Mouse (Mus musculus) mouse trophoblast stem cell (cell line): Measurements from ENCODE around the gene Rab3ip.

ENCODE experiments used
- in situ Hi-C, 2 experiments: fragments of 300-500 bp; cut with MseI, MboI; formaldehyde crosslinking; loops; 2 replicates in 1 of 2; 3 replicates in 1 of 2; pipeline ENCODE4 v1.15.1; 2025

Gene Rab3ip

DNA sequence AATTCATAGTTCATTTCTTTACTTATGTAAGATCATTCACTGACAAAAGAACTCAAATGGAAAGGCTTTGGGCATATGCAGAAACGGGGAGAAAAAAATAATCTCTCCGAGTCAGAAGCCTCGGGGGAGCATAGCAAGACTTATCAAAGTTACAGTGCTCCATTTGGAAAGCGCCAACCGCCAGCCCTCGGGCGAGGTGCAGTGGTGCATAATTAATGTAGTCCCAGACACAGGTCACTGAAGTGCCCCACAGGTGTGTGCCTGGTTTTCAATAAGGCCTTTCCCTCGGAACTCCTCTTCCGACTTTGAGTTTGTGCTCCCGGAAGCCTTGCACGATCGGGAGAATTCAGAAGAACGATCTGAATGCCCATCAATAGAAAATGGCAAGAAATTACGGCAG, 11.6 kb upstream of the Rab3ip start:
- in situ Hi-C loops = no loop called here

DNA sequence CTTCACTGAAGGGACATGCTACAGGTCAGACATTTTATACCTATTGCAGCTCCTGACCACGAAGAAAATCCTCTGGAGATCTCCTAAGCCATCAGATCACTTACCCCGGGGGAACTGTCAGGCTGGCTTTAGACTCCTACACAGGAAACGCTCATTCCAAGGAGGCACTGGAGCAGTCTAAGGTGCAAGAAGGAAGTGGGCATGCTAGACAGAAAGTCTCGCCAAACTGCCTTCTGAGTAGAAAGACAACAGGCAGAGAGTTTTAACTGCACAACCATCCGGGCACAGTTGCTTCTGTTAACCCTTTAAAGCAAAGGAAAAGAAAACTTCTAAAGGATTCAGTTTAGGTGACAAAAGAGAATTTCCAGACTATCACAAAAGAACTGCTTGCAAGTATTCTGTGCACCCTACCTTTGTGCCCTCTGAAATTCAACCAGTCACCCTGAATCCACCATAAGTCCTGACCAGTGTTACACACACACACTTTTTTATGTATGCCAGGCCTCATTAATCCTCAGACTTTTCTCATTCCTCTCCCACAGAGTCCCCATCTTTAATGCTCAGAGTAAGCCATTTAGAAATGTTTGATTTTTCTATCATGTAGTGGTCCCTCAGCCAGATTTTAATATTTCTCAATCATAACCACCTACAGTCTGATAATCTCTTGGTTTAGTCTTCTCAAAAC, 7.4 kb upstream of the Rab3ip start:
- in situ Hi-C loops = no loop called here

DNA sequence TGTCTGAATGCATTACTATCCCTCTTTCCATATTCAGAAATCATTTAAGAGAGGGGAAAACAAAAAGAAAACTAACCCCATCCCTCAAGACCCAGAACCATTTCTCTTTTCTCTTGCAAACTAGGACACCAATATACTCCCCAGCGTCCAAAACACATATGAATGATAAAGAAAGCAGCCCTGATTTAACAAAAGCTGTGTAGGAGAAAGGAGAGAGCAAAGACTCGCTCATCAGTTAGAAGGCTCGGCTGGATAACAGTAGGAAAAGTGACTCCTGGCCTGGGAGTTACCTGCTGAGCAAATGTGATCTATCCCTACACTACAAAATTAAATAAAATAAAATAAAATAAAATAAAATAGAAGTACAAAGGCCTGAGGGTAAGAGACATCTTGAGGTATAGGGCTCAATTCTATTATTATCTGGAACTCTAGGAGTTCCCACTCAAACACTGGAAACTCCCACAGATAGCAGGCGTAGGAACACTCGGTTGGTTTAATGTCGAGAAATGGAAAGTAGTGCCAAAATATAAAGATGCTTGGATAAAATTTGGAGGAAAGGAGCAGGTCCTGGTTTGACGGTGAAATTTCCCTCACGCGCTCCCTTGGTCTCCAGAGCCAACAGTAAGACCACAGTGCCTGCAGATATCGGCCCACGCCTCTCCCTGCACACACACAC, 6.1 kb upstream of the Rab3ip start:
- in situ Hi-C loops = no loop called here

DNA sequence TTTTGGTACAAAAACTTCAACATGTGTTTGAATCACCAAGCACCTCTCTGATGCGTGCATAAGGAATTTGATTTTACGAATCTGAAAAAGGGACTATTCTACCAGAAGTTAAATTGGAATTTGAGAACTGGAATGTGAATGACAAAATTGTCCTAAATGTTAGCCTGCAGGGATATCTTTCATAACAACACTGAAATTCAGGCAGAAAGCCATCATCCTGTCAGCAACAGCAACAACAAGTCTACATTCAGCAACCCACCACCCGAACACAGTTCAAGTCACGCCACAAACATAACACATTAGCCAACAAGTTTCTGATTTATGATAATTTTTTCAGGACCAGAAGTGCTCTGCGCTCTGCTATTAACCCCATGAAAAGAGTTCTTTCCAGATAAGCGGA, 4.6 kb upstream of the Rab3ip start:
- in situ Hi-C loops = no loop called here

DNA sequence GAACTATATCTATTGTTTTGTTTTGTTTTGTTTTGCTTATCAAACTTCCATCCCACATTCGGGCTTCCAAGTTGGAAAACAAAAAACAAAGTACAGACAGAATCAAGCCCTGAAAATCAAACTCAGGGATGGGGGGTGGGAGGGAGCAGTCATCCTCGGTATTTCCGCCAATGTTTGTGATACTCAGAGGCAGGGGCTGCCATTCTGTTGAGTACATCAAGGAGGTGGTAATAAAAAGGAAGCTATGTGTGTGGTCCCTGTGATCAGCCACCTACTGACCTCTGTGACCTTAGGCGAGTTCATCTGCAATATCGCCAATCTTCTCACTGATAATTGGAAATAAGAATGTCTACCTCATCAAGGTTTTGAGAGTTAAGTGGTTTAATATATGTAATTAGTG, 317 bp upstream of the Rab3ip start:
- in situ Hi-C loops = no loop called here

DNA sequence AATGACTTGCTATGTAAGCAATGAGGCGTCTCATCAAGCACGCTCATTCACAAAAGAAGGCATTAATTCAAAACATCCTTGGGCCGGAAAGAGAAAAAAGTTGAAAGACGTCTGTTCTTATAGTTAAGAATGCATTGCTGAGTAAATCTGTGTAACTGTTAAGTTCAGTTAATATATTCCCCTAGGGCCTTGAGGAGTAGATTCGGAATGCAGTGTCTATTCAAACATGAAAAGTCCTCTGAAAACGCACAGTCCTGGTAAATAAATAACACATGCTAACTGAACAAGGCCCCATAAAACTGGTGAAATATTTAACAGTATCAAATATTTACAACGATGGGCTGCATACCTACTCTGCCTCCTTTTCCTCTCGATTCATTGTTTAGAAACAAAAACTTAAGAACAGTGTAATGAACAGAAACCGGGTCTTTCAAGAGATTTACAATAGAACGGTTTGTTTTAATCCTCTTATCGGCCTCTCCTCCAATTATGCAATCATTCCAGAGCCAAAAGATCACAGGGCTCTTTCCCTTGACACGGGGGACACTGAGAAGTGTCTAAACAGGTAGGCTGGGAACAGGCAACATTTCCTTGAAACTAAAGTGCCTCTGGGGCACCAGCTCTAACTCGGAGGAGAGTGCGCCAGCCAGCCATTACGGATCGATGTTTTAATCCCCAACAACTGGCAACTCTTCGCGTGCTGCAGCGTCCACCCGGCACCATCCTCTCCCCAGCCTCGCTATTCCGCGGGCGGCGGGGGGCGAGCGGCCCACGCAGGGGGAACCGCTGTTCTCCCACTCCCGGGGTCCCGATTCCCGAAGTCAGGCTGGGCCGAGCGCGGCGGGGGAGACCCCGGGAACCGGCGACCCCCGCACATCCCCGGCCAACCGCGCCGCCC, 1.2 kb downstream of the Rab3ip start:
- in situ Hi-C loops = no loop called here

DNA sequence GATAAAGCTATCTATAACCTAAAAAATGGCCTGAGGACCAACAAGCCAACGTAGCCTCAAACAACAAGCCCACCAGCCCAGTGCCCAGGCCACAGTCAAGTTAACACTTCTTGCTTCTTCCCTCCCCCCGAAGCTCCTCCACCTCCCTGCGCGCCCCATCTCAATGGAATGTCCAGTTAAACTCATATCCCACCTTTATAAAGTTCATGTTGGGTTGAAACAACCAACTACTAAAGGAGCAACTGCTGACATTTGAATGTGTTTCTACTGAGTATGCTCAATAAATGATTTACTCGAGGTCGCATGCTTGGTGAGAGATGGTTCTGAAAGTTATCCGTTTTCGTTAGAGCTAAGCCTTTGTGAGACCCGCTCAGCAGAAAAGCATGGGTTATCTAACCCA, 2.2 kb downstream of the Rab3ip start:
- in situ Hi-C loops = no loop called here

DNA sequence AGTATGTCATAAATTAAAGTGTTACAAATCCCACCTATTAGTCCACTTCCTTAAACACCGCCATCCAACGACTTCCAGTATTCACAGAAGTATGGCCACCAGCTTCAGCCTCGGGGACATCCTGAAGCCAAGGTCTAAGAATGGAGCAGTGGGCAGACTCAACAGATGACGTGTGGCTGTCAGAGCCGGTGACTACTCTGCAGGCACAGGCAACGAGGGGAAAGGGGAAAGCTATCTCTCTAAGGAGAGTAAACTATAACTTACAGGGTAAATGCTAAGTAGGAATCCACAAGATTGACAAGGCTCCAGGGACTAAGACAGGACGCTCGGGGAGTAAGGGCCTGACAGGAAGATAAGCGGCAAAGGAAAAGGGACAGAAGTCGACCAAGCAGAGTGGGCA, 5.6 kb downstream of the Rab3ip start:
- in situ Hi-C loops = no loop called here

DNA sequence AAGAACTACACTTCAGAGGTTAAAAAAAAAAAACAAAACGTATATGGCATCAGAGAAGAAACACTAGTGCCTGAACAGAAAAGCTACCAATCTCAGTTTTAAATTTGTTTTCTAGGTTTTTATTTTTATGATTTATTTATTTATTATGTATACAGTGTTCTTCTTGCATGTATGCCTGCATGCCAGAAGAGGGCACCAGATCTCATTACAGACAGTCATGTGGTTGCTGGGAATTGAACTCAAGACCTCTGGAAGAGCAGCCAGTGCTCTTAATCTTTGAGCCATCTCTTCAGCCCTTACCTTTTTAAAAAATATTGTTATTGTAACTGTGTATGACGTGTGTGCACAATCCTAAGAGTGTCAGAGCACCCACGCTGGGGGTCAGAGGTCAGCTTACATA, 6.4 kb downstream of the Rab3ip start:
- in situ Hi-C loops = no loop called here

DNA sequence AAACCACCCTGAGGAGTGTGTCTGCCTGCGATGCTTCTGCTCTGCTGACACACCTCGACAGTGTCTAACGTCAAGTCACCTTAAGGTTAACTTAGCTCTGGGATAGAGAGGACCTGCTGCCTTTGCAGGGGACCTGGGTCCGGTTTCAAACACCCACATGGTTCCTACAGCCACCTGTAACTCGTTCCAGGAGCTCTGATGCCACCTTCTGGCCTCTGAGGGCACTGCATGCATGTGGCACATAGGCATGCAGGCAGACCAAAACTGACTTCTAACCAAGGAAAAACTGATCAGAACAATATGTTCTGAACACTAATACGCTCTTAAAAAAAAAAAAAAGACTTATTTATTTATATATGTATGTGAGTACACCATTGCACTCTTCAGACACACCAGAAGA, 7.5 kb downstream of the Rab3ip start:
- in situ Hi-C loops = no loop called here

DNA sequence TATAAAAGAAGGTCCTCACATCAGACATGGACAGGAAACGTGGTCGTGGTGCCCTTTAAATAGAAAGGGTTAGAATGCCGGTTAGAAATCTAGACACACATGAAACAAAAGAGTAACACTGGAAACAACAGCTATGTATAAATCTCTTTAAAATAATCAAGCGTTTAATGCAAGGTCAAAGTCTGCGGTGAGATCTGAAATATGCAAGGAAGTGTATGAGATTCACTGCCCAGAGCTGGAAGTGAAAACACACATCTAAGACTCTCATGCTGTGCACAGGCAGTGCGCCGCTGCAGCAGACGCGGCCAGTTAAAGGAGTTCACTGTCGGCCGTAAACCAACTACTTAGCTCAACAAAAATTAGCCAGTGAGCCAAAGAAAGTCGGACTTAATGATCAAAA, 15.5 kb downstream of the Rab3ip start:
- in situ Hi-C loops = no loop called here

DNA sequence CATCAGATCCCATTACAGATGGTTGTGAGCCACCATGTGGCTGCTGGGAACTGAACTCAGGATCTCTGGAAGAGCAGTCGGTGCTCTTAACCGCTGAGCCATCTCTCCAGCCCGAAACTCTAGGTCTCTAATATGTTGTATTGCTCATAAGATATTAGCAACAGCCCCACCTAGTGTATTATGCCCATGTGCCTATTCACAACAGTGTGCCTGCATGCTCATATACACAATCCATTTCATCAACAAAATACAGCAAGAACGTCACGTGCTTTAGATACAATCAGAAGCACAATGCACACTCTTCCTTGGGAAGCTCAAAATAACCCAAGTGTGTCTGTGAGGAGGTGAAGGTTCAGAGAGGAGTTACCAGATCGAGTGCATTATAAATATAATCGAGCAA, 16.8 kb downstream of the Rab3ip start:
- in situ Hi-C loops = no loop called here

DNA sequence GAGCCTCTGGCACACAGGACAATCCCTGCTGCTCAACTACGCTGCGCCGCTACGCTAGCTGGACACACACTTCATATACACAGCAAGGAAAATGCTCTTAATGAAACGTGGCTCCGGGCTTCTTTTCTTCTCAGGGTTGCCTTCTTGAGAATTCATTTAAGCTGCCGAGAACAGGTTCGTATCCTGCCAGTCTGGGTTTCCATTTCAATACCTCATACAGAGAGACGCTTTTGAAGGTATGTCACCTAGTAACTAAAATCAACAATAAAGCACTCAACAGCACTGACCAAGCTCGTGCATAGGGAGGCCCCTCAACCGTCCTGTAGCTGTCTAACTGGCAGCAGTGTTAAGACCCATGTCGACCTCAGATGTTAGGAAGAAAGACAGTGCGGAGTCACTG, 18.2 kb downstream of the Rab3ip start:
- in situ Hi-C loops = no loop called here

DNA sequence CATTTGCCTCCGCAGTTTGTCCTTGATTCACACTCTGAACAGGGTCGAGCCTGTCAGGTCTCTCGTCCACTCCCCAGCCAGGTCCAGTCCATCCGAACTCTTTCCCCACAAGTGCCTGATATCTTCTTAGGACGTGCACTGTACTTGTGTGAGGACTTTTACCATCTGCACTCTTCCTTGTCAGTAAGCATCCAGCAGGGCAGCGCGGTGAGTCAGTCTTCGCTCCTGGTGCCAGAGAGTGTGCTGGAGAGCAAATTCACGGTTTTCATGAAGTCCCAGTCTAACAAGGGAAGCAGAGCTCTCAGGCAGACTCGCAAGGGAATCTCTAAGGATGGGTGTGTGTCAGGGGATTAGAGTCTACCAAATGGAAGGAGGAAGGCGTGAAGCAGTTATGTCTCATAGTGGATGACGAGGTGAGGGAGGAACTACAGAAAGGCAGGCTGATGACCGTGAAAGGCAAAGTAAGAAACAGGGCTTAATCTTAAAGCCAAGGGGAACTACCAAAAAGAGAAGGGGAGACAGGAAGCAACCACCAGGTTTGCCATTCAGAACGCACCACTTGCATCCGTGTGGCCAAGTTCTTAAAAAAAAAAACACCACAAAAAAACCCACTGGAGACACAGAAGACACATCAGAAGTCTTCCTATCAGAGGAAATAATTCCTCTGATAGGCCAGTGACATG, 18.9 kb downstream of the Rab3ip start:
- in situ Hi-C loops = no loop called here

DNA sequence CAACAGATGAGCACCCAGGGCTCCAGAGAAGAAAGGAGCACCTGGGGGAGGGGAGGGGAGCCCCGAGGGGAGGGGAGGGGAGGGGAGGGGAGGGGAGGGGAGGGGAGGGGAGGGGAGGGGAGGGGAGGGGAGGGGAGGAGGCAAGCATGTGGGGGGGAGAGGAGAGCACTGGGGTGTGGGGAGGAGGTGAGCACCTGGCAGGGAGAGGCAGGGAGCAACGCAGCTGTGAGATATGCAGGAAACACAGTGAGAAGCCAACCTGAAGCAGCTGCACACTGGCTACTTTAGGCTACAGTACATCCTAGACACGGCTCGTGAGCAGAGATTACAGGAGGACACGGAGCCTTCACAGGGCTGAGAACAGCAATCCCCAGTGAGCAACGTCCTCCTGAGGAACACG, 19.6 kb downstream of the Rab3ip start:
- in situ Hi-C loops = no loop called here

DNA sequence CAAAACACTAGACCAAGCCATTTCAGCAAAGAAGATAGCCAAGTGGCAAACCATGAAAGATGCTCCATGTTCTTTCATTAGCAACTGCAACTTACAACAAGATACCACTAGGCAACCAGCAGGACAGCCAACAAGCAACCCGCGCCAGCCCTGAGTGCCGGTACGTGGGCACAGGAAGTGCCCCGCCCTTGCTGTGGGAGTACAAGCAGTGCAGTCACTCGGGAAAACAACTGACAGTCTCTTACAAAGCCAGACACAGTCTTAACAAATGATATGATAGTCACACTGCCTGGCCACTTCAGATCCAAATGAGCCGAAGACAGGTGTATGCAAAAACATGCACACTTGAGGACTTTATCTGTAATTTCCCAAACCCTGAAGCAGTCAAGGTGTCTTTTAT, 20.1 kb downstream of the Rab3ip start:
- in situ Hi-C loops = no loop called here

DNA sequence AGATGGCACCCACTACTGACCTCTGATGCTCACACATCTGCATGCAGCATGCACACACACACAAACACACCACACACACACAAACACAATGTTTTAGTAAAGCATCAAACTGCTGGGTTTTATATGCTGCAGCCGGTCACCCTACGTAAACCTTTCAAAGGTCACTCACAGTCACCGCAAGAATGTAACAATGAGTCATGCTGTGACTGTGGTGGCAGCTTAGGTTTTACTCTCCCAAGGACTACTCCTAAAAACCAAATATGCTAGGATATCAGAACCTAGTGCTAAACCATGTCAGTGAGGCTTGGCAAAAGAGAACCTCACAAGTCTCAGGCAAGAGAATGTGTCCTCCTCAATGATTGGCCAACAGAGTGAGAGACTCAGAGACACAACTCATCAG, 21.7 kb downstream of the Rab3ip start:
- in situ Hi-C loops = no loop called here

DNA sequence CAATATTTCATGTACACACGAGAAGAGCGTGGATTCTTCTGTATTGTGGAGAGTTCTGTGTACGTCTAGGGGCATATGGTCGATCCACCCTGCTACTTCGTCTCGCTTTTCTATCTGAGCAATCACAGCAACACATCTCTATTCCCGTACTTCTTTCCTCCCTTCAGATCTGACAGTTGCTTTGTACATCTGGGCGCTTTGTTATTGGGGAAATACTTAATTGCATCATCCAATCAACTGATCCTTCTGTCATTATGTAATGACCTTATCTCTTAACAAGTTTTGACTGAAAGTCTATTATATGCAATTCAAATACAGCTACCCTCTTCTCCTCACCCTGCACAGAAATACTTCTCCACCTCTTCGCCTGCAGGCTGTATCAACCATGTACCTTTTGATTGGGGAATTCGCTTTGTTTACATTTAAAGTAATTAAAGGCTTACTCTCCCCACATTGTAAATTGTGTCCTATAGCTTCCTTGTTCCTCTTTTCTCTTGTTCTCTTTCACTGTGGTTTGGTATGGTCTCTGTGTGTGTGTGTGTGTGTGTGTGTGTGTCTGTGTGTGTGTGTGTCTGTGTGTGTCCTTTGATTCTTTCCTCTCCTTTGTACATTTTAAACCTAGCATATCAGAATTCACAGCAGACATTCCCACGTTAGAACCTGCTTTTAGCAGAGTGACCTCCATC, 24.0 kb downstream of the Rab3ip start:
- in situ Hi-C loops = no loop called here

DNA sequence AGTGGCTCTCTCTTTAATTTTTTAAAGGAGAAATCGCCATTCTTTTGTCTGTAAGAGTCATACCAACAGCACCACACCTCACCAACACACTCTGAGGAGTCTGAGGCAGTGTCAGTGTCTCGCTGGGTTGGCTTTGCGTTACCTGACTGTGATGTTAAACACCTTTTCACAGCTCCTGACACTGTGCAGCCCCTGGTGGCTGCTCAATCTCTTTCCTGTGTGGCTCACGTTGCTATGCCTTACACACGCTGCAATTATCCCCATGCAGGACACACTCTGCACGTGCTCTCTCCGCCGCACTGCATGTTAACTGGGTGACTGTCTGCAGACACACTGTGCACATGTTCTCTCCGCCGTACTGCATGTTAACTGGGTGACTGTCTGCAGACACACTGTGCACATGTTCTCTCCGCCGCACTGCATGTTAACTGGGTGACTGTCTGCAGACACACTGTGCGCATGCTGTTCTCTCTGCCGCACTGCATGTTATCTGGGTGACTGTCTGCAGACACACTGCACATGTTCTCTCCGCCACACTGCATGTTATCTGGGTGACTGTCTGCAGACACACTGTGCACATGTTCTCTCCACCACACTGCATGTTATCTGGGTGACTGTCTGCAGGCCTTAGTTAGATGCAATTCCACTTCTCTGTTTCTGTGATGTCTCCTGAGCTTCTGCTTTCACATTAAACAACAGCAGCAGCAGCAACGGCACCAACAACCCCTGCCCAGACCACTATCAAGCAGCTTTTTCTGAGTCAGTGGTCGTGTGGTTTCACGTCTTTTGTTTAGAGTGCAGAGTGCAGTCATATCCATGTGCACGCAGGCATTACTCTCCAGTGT, 26.7 kb downstream of the Rab3ip start:
- in situ Hi-C loops = no loop called here

DNA sequence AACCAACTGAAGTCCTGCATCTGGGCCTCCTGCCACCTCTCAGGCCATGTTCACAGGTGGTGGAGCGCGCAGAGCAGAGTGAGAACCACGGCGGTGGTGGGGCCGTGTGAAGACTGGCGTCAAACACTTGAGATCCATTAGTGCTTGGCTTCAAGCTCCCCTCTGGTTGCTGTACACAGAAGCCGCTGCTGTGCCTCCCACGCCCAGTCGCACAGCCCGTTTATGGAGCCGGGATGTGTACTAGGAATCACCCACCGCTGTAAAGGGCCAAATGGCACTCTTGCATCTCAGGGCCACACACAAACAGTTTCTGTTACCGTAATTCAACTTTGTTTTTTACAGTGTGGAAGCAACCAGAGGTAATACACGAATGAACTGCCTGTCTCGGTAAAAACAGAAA, 28.4 kb downstream of the Rab3ip start:
- in situ Hi-C loops = no loop called here

DNA sequence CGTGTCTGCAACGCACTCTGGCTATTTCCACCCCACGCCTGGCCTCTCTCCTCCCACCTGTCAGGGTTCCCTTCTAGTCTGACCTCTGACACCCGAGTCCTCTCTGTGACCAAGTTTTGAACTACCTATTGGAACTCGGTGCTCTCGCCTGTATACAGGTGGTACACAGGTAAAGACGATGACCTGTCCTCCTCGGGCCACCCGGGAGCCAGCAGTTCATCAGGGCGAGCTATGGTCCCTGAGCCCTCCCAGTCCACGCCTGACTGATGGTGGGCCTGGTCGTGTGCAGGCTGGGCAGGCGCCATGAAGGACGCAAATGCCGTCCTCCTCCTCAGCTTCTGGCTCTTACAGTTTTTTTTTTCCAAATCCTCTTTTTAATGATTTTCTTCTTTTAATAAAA, 29.2 kb downstream of the Rab3ip start:
- in situ Hi-C loops = no loop called here
